Mouse (Mus musculus) urinary bladder, postnatal 4 days (tissue): ENCODE measurements around the gene Kat2b.
A peak's percentile ranks its signal among the peaks of the same experiment; 100 is the strongest.
"Not testable (repeated sequence)": the region's sequence is repeated elsewhere in the genome, so short reads cannot be mapped to it uniquely, and the experiment has no call there.

Experiments
- DNase-seq, 2 experiments: peaks; one replicate each; pipeline ENCODE4 v3.0.0; 2021 to 2022; ENCODE audit warnings: low spot score in 2 of 2

Gene Kat2b

DNA sequence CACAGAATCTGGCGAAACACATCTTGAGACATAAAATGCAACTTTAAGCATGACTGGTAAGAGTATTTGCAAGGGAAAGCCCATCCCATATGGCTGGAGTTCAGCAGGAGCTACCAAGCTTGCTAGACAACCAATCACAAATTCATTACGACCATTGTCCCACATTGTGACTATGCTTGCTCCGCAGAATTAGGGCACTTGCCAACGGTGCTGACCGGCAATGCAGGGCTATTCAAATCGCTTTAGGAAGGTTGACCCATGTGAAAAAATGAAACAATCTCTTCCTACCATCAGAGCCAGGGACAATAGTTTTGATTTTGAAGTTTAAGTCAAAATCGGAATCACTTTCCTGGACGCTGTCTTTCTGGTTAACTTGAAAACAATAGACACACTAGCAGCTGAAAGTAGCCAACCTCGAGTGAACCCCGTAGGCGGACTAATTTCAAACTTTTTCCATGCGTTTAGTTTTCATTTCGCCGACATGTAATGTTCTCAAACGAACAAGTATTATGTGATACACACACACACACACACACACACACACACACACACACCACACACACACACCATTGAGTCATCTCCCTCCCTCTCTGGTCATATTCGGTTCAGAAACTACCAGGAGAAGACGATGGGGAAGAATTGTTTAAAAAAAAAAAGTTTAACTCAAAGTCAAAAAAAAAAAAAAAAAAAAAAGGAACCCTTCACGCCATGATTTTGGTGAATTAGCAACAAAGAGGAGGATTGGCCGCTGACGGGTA lies at the start of gene Kat2b:
Gene Kat2b (plus strand): TSS at position 701 of the 758 bp plus-strand sequence.
- DNase-seq = peak in 1 of 2 experiments; percentile 30

DNA sequence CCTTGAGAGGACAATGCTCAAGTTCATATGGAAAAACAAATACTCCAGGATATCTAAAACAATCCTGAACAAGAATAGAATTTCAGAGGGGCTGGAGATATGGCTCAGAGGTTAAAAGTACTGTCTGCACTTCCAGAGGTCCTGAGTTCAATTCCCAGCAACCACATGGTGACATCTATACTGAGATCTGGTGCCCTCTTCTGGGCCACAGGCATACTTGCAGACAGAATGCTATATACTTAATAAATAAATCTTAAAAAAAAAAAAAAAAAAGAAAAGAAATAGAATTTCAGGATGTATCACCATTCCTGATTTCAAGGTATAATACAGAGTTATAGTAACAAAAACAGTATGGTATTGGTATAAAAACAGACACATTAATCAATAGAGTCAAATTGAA lies 47.3 kb upstream of the Kat2b start:
- DNase-seq = no peak

DNA sequence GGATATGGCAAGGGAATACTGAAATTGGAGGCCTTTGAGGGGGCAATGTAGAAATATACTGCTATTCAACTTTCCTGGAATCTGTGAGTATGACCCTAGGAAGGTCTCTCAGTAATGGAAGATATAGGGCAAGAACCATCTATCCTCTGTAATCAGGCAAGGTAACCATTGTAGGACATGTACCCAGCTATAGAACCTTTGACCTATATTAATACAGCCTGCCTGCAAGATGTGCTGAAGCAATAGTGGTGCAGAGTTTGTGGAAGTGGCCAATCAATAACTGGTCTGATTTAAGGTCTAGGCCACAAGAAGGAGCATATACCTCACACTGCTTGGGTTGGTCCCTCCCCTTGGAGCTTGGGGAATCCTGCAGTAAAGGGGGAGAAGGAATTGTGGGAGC lies 46.2 kb upstream of the Kat2b start:
- no peak for DNase-seq

DNA sequence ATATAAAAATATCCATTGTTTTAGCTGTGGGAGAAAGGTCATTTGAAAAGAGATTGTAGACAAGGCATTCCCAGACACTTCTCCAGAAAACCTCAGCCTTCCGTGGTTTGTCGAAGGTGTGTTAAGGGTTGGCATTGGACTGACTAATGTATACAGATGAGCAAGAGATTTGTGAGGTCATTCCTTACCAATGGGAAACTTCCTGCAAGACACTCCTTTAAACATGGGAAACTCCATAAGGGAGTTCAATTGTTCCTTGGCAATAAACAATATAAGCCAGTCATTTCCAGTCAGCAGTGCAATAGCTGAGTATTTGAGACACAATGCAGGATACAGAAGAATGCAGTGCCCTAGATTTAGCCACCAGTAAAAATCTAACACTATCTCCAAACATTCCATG lies 38.6 kb upstream of the Kat2b start:
- no peak for DNase-seq

DNA sequence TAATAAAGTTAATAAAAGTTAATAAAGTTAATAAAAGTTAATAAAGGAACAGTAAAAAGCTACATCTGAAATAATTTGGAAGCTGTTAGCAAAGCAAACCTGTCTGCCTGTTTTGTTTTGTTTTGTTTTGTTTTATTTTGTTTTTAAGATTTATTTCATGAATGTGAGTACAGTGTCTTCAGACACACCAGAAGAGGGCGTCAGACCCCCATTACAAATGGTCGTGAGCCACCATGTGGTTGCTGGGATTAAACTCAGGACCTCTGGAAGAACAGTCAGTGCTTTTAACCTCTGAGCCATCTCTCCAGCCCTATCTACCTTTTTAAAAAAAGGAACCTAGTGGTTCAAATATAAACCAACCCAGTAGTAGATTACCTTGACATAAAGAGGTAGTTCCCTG lies 35.5 kb upstream of the Kat2b start:
- no peak for DNase-seq

DNA sequence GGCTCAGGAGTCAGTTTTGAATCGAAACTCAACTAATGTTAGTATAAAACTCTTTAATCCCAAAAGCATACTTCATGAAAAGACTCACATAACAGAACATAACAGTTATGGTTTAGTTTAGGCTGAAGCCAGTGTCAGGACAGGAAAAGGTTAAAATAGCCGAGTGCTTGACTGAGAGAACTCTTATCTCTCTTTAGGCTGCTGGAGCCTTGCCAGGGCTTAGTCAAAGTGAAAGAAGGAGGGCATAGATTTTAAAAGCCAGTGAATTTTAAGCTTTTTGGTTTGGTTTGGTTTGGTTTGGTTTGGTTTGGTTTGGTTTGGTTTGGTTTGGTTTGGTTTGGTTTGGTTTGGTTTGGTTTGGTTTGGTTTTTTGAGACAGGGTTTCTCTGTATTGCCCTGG lies 34.2 kb upstream of the Kat2b start:
- DNase-seq = no peak

DNA sequence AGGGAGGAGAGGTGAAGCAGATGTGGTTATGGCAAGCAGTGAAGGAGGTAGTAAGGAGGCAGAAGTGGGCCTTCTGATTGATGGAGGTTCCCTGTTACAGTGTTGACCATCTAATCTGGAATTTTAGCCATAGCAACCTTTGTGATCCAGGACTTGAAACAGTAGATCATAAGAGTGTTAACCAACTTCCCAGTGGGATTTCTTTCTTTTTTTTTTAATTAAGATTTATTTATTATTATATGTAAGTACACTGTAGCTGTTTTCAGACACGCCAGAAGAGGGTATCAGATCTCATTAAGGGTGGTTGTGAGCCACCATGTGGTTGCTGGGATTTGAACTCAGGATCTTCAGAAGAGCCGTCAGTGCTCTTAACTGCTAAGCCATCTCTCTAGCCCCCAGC lies 27.3 kb upstream of the Kat2b start, which contains the start of gene Pp2d1:
Gene Pp2d1 (minus strand): TSS at position 101 of the 400 bp plus-strand sequence.
- DNase-seq = not testable (repeated sequence)

DNA sequence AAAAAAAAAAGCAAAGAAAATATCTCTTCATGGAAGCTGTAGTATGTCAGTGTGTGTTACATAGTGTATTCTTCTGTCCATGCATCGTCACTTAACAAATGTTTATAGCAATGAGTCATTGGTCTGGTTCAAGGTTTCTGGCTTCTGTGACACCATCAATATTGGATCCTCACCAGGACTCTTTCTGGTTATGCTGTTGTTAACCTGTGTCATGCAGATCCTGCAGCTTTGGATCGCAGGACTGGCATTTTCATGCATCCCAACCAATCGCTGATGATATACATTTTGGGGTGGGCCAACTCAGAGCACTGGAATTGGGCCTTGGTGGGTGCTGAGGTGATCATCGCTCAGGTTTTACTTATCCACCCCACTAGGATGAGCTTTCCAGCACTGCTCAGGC lies 24.1 kb upstream of the Kat2b start:
- DNase-seq = no peak

DNA sequence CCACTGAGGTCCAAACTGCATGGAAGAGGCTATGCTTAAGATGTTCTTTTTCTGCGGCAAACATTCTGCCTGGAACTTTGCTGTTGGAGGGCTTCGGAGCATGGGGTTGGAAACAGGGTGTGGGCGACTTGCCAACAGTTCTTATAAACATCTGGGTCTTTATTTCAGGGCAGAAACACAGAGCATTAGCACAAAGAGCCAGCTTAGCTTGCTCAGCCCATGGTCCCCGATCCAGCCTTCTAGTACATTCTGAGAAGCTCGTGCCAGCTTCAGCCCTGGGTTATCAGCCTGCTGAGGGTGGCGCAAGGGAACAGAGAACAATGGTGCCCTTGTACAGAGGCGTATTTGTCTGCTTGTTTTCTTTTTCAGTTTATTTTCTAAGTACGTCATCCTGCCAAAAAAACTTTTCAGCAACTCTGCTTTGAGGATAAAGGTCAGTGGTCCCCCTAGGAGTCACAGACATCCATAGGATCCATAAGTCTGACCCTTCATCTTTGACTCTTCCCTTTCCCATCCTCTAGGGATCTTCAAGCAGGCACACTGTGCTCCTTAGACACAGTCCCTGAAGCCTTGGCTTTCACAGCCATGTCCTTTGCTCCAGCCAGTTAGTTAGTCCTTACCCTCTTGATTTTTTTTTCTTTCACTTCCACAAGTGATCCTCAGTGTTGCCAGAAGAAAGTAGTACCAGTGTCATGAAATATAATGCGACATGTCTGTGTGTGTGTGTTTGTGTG lies 22.9 kb upstream of the Kat2b start:
- peak in 1 of 2 experiments; percentile 18 for DNase-seq

DNA sequence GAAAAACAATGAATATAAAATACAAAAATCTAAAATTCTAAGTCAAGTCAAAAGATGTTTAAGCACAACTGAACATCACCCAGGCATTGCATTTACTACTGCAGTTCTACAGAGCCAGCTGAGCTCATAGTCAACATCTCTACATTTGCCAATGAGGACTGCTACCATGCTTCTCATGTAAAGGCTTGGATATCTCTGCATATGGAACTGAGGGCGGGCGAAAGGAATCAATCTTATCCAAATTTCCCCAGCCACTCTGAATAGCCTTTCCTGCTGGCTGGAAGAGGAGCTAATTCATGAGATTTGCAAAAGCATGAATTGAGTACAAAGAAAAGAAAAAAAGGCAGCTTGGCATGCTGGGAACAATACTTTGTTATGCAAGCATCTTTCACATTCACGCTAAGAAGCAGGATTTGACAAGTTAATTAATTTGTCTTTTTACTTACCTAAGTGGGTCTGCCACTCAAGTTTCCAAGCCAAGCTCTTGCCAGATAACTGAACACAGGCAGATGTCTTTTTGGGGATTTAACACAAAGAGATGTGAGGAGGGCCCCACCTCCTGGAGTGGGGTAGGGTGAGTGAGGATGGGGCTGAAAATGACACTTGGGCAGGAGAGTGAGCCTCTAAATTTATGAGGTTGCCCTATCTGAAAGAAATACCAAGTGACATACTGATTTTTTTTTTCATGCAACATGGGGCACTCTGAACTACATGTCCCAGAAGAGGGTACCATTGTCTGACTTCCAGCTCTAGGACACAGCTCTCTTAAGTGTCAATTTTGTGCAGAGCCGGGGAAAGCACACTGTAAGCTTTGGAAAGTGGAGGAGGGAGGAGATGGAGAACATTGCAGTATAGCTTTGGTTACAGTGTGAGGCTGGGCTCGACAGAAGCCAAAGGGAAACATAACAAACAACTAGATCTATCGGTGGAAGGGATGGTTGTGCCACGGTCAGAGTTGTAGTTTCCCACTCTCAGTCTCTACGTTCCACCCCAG lies 15.1 kb upstream of the Kat2b start:
- DNase-seq = no peak

DNA sequence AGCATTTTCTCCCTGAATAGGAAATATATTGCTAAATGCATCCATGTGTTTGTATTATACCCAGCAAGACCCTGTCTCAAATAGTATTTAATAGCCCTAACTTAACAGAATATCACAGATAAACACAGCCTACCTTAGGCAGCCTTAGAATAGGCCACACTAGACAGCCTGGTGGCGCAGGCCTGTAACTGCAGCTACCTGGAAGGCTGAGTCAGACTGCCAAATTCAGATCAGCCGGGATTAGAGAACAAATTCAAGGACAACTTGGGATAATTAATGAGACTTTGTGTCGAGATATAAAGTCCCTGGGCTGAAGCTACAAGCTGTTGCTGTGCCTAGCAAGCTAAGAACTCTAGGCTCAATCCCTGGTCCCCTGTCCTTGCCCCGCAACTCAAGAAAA lies 12.6 kb upstream of the Kat2b start:
- no peak for DNase-seq

DNA sequence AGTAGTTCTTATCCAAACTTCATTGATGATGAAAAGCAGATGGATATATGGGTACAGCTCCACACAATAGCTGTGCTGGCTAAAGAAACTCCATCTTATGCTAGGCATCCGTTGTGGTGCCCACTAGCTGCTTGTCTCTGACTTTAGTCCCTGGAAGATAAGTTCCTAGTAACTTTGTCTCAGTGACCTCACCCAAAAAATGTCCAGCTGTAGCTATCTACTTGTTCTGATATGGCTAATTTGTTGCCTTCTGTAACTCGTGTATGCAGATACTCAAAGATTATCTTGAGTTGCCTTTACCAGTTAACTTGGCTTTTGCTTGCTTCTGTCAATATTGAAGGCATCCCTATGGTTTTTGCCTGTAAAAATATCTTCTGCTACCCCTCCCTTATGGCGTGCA lies 11.8 kb upstream of the Kat2b start:
- no peak for DNase-seq

DNA sequence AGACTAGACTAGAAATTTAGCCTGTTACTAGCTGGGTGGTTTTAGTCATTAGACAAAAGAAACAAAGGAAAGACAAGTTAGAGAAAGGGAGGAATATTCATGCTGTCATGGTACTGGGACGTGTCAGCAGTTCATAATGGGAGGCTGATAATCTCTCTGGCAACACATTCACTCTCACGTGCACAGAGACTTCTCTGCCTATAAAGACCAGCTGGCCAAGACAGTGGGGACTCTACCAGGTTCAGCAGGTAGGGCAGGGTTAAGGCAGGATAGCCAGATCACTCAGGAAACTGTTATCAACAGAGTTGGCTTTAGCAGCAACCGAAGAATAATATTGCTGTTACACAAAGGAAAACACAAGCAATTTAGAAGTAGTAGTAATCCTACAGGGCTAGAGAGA lies 9.2 kb upstream of the Kat2b start:
- DNase-seq = no peak

DNA sequence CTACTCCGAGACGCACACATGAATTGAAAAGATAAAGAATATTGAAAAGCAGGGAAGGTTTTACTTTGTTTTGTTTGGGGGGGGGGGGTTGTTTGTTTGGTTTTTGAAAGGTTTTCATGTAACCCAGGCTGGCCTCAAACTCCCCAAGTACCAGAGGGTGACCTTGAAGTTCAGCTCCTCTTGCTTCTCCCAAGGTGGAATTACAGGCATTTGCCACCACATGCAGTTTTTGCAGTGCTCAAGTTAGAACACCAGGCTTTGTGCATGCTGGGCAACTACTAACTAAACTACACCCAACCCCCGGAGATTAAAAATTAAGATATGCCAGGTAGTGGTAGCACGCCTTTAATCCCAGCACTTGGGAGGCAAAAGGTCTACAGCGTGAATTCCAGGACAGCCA lies 7.0 kb upstream of the Kat2b start:
- DNase-seq = no peak

DNA sequence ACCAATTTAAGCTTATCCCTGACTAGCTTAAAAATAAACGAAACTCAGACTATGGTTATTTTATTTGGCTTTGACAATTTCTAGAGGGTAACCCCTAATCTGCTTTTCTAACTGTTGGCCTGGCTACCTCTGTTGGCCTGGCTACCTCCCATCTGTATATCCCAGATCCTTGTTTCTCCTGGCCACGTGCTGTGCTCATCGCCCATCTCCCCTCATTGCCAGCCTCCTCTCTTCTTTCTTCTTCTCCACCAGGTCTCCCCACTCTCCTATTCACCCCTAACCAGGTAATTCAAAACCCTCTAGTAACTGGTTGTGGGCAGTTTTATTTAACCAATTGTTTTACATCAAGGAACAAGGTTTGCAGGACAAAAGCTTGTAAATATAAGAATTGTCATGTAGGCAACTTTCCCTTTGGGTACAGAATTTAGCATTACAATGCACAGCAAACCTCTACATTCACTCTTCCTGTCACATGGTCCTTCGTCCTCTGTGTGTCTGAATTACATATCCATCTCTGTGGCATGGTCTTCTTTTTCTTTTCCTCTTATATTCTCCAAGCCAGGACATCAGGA lies 5.1 kb upstream of the Kat2b start:
- DNase-seq = no peak

DNA sequence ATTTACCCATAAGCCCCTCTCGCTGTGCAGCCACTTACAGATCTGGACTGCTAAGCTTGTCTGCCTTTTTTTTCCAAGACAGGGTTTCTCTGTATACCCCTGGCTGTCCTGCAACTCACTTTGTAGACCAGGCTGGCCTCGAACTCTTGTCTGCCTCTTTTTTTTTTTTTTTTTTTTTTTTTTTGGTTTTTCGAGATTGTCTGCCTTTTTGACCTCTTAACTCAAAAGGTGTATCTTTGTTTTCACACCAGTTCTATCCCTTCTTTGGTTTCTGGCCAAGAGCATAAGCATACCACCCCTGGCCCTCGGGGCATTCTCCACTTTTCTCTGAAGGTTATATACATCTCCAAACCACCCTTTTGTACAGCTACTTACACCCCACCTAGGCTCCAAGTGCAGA lies 1.8 kb upstream of the Kat2b start:
- no peak for DNase-seq

DNA sequence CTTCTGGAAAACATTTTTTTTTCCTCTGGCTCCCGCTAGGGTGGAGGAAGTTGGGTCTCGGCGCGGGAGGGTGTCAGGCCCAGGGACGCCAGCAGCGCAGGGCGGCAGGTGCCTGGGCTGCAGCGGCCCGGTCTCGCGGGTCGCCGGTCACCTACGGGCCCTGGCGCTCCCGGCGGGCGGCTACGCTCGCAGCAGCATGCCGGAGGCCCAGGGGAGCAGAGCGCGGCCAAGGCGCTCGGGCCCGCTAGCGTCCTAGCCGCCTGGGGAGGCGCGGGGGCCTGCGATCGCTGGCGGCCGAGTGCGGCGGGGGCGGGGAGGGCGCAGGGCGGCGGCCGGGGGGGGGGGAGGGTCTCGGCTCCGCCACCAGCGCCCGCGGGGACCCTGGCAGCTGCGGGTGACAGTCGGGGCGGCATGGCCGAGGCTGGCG lies 271 bp downstream of the Kat2b start:
- peak; percentile 69 for DNase-seq

DNA sequence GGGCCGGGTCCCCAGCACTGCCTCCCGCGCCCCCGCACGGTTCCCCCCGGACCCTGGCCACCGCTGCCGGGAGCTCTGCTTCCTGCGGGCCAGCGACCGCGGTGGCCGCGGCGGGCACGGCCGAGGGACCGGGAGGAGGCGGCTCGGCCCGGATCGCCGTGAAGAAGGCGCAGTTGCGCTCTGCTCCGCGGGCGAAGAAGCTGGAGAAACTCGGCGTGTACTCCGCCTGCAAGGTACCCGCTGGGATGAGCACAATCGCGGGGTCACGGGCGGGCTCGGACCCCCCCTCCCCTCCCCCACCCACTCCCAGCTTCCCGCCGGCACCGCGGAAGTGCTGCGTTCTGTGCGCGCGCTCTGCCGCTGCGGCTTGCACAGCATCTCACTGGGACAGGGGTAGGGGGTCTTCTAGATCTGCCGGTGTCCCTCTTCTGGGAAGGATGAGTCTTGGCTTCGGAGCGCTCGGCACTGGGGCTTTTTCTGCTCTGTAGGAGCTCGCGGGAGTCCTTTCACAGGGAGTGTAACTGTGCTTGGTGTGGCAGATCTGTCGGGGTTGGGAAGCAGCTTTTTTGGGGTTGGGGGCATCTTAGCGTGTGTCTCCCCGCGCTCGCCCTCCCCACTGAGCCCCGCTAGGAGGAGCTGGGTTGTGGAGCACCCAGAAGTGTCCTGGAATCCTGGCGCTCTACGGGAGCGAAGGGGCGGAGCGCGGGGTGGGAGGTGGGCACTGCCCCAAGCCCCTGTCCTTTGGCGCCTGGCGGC lies 863 bp downstream of the Kat2b start:
- peak; percentile 49 to 62 for DNase-seq

DNA sequence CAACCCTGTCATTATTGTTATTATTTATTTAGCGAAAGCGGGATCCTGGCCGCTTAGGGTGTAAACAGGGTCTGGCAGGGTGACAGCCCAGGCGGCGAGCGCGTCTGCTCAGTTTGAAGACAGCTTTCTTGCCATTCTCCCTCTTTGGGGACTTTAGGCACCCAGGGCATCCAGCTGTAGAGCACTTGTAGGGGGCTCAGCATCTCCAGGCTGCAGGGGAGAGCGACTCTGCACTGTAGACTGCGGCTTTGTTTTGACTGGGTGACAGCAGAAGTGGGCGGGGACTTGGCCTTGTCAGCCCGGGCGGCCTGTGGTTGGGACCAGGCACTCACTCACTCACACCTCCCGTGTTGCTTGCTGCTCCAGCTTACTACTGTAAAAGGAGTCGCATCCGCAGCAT lies 1.5 kb downstream of the Kat2b start:
- peak; percentile 64 to 76 for DNase-seq

DNA sequence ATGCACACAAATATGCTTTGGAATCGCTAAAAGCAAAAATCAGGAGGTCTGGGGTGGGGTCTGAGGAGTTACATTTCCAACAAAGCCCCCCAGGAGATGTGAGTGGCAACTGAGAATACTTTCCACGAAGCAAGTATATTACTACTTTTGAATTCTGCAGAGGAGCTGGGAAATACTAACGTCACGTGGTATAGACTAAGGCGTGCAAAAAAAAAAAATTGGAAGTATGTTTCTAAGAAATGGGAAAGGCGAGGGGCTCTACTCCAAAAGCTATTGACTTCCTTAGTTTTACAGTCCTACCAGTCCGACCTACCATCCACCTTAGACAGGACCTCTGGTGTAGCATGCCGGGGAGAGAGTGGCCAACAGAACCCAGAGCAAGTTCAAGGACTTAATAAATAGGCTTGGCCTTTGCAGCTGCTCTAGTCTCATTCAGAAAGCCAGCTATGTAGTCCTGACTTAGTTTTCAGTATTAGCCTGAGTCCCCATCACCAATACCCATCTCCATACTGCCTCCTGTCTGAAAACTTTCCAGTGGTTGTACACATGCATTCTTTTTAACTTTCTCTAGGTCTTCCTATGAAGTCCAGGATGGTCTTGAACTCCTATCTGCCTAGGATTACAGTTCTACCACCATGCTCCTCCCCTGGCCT lies 2.2 kb downstream of the Kat2b start:
- DNase-seq = no peak
